Mouse (Mus musculus) spleen, adult 12 weeks (tissue): ENCODE measurements around the gene Triobp.

Experiments used
- DNase-seq: peaks from one replicate; pipeline ENCODE4 v3.0.0; 2022; ENCODE audit warnings: low spot score

Gene Triobp

GRCm38 (mm10) chr15:78926021-78926919 lies 21.3 kb upstream of the Triobp start, which contains the start of gene Lgals1:
TSS of gene Lgals1 (plus strand) at chr15:78926725.
- DNase-seq = no peak

GRCm38 (mm10) chr15:78927021-78927787 lies 20.3 kb upstream of the Triobp start:
- DNase-seq = no peak

- peak; percentile 46 for DNase-seq
These were observed 19.6 kb upstream of the Triobp start for GRCm38 (mm10) chr15:78927788-78928457.

GRCm38 (mm10) chr15:78928539-78928938 lies 19.0 kb upstream of the Triobp start:
- no peak for DNase-seq

- DNase-seq = no peak
These were observed 17.3 kb upstream of the Triobp start for GRCm38 (mm10) chr15:78930192-78930706.

- DNase-seq = no peak
These were observed 16.6 kb upstream of the Triobp start for GRCm38 (mm10) chr15:78930801-78931426.

- DNase-seq = no peak
These were observed 15.9 kb upstream of the Triobp start for GRCm38 (mm10) chr15:78931577-78931976.

GRCm38 (mm10) chr15:78934784-78935320 lies 12.7 kb upstream of the Triobp start, which contains the start of gene Nol12:
TSS of gene Nol12 (plus strand) at chr15:78934933.
- DNase-seq = peak; percentile 77

- DNase-seq = no peak
These were observed 11.1 kb upstream of the Triobp start for GRCm38 (mm10) chr15:78936403-78936802.

GRCm38 (mm10) chr15:78937311-78937710 lies 10.2 kb upstream of the Triobp start:
- DNase-seq = no peak

- DNase-seq = no peak
These were observed 9.6 kb upstream of the Triobp start for GRCm38 (mm10) chr15:78937963-78938362.

- DNase-seq = no peak
These were observed 7.2 kb upstream of the Triobp start for GRCm38 (mm10) chr15:78940325-78940724.

GRCm38 (mm10) chr15:78942663-78943062 lies 4.9 kb upstream of the Triobp start:
- peak; percentile 44 for DNase-seq

- DNase-seq = no peak
These were observed 1.3 kb upstream of the Triobp start for GRCm38 (mm10) chr15:78946232-78946631.

GRCm38 (mm10) chr15:78948152-78948725 lies 715 bp downstream of the Triobp start:
- no peak for DNase-seq

GRCm38 (mm10) chr15:78948883-78949282 lies 1.4 kb downstream of the Triobp start:
- no peak for DNase-seq

GRCm38 (mm10) chr15:78955663-78956062 lies 8.1 kb downstream of the Triobp start:
- DNase-seq = no peak

- DNase-seq = no peak
These were observed 8.8 kb downstream of the Triobp start for GRCm38 (mm10) chr15:78956351-78956750.

GRCm38 (mm10) chr15:78957021-78957420 lies 9.5 kb downstream of the Triobp start:
- DNase-seq = no peak

- DNase-seq = no peak
These were observed 12.0 kb downstream of the Triobp start for GRCm38 (mm10) chr15:78959537-78959936.

- DNase-seq = no peak
These were observed 12.6 kb downstream of the Triobp start for GRCm38 (mm10) chr15:78960088-78960487.
